Mouse (Mus musculus) layer of hippocampus, adult 9-10 months (tissue): Measurements from ENCODE around the gene Dnah8.

ENCODE experiments used
- DNase-seq: peaks from one replicate; pipeline ENCODE4 v3.0.0; 2022; ENCODE audit warnings: low spot score

The Dnah8 gene

GRCm38 (mm10) chr17:30663170-30663569 lies 39.0 kb downstream of the Dnah8 start:
- no peak for DNase-seq

GRCm38 (mm10) chr17:30664856-30665255 lies 40.7 kb downstream of the Dnah8 start:
- no peak for DNase-seq

DNA sequence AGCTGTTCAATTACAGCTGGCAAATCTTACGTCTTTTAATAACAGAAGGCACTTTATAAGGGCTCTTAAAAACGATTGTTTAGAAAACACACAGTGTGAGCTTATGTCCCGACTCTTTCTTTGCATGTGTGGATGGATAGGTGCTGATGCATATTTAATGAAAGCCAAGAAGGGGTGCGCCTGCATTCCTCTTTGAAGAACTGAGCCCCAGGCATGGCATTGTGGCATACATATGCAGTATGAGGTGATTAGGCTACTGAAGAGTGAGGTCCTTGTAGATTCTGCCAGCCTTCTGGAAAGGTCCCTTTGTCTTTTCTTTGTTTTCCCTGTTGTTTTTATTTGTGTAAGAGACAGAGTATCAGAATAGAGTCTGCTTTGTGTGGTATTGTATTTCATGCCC lies 48.4 kb downstream of the Dnah8 start:
- no peak for DNase-seq

- DNase-seq = no peak
These were observed 48.9 kb downstream of the Dnah8 start for GRCm38 (mm10) chr17:30673023-30673422.

GRCm38 (mm10) chr17:30675021-30675740 lies 51.0 kb downstream of the Dnah8 start:
- DNase-seq = no peak

DNA sequence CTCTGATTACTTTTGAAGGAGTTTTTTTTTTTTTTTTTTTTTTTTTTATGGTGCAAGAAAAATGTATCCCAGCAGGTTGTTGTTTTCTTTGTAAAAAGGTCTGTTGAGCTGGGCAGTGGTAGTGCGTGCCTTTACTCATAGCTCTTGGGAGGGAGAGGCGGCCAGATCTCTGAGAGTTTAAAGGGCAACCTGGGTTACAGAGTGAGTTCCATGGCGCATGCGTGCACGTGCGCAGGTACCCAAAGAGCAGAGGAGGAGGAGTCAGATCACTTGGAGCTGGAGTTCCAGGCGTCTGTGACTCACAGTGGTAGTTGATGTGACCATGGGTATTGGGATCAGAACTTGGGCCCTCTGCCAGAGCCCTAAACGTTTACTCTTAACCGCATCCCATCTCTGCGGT lies 54.4 kb downstream of the Dnah8 start:
- DNase-seq = no peak

DNA sequence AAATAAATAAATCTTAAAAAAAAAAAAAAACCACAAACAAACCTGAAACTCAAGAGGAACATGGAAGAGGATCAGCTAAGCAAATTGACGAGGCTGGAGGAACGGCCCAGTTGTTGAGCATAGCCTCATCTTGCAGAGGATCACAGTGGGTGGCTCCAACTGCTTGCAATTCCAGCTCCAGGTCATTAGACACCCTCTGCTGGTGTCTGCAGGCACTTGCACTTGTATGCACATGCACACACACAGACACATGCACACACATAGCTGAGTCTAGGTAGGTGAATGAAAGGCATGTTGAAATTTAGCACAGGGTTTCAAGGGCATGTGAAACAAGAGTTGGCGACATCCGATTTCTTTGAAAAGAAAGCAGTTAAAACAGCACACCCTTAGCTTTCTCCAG lies 55.5 kb downstream of the Dnah8 start:
- DNase-seq = no peak

DNA sequence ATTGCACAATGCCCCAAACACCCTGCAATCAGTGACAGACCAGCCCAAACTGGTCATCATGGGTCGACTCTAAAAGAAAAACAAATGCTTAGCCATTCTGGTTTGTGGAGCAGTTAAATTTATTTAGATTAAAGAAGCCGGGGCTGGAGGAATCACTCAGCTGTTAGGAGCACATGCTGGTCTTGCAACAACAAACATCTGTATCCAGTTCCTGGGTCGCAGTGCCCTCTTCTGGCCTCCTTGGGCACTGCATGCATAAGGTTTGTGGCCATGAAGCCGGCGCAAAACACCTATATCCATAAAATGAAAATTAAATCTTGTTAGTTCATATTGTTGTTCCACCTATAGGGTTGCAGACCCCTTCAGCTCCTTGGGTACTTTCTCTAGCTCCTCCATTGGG lies 57.5 kb downstream of the Dnah8 start:
- DNase-seq = peak; percentile 31

- no peak for DNase-seq
These were observed 66.0 kb downstream of the Dnah8 start for GRCm38 (mm10) chr17:30690181-30690580.

- no peak for DNase-seq
These were observed 67.3 kb downstream of the Dnah8 start for GRCm38 (mm10) chr17:30691481-30691880.

- no peak for DNase-seq
These were observed 70.1 kb downstream of the Dnah8 start for GRCm38 (mm10) chr17:30694281-30694680.

GRCm38 (mm10) chr17:30714732-30715131 lies 90.6 kb downstream of the Dnah8 start:
- DNase-seq = no peak

DNA sequence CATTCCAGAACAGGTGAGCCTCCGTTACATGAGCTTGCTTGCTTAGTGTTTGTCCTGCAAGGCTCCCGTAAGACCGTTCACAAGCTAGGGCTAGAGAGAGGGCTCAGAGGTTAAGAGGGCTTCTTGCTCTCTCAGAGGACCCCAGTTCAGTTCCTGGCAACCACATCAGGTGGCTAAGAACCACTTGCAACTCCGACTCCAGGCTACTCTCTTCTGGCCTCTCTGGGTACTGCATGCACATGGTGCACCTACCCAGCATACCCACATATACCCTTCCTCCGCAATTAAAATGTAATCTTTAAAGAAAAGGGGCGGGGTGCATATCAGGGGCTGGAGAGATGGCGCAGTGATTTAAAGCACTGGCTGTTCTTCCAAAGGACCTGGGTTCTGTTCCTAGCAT lies 94.0 kb downstream of the Dnah8 start:
- no peak for DNase-seq

GRCm38 (mm10) chr17:30719031-30719430 lies 94.9 kb downstream of the Dnah8 start:
- no peak for DNase-seq

GRCm38 (mm10) chr17:30727788-30728187 lies 103.6 kb downstream of the Dnah8 start:
- no peak for DNase-seq

- no peak for DNase-seq
These were observed 108.6 kb downstream of the Dnah8 start for GRCm38 (mm10) chr17:30732736-30733135.

- DNase-seq = no peak
These were observed 110.6 kb downstream of the Dnah8 start for GRCm38 (mm10) chr17:30734770-30735169.

GRCm38 (mm10) chr17:30735454-30735853 lies 111.3 kb downstream of the Dnah8 start:
- no peak for DNase-seq

DNA sequence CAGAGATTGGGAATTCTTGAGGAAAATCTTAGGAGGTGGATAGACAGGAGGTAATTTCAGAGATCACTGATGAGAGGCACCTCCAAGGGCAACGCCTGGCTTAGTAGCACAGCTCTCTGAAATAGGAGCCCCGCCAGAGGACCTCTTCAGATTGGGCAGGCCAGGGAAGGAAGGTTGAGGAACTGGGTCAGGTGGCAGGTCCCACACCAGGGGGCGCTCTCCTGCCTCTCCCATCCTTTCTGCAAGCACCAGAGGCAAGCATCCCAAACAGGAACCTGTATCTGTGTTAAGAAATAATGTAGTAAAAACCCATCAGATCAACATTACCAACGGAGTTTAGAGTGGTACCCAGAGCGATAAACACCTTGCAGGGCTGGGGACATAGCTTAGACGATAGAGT lies 113.6 kb downstream of the Dnah8 start:
- DNase-seq = peak; percentile 17

DNA sequence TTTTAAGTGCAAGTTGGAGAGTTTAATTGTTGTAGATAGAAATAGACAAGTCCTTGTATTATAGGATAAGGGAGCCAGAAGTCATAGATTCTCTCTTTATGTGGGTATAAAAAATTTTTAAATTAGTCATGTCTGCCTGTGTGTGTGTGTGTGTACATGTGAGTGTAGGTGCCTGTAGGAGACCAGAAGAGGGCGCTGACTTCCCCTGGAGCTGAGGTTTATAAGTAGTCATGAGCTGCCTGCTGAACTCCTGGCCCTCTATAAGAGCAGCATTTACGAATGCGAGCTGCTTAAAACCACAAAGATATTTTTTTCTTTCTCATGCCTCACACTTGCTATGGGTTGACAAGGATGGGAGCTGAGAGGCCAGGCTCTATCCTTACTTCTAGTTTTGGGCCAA lies 115.6 kb downstream of the Dnah8 start:
- DNase-seq = no peak

- no peak for DNase-seq
These were observed 119.8 kb downstream of the Dnah8 start for GRCm38 (mm10) chr17:30743947-30744346.

- DNase-seq = peak; percentile 69
These were observed 122.2 kb downstream of the Dnah8 start for GRCm38 (mm10) chr17:30746056-30747024.

GRCm38 (mm10) chr17:30749391-30749790 lies 125.2 kb downstream of the Dnah8 start:
- DNase-seq = no peak
